Mouse (Mus musculus): ENCODE results near the gene Haus2. TPM values are rescaled to one million over a fixed set of nuclear protein-coding genes. Genes with fewer than 3 reads are reported as not detected.
A peak's percentile ranks its signal among the peaks of the same experiment; 100 is the strongest.
"Not testable (repeated sequence)": the region's sequence is repeated elsewhere in the genome, so short reads cannot be mapped to it uniquely, and the experiment has no call there.

The Haus2 gene
- polyA plus RNA-seq, 1 experiment from 2014 or later: 14.1 TPM

GRCm38 (mm10) chr2:120566886-120567797 lies 42.0 kb upstream of the Haus2 start, which contains the start of gene Snap23:
Snap23 (plus strand) TSS chr2:120567671.
- peak; percentile 98 for DNase-seq (ENCODE audit: low spot score)
- Histone ChIP-seq H3K27me3 (ENCODE audit: insufficient read depth, low read length) (no peaks in the 10 kb centered on the region), H3K9me3 (replicated peaks; ENCODE audit: low read length) (no peaks in the 10 kb centered on the region), H3K36me3 (ENCODE audit: insufficient read depth, low read length) (peaks cover 4% of the 10 kb centered on the region; the same call in 1 of the 2 replicates), H3K4me3 (replicated peaks; ENCODE audit: low read depth, low read length) (peak within 1 kb of the TSS; percentile 64), H3K4me1 (replicated peaks; ENCODE audit: insufficient read depth, low read length) (peaks cover 3% of the 10 kb centered on the region; the same call in 1 of the 2 replicates), H3K9ac (ENCODE audit: low read depth, low read length) (peak within 1 kb of the TSS; percentile 74), H3K27ac (peak within 1 kb of the TSS; percentile 90), H3K4me2 (ENCODE audit: low read length) (peak within 1 kb of the TSS; percentile 65)
- TF ChIP-seq CTCF (IDR thresholded peaks at IDR 0.05; ENCODE audit: low read depth): no peak
- WGBS: 1% methylated on average over 42 of the region's 42 CpGs
- ATAC-seq (replicated peaks; ENCODE audit: low FRiP score, low read depth): peak; percentile 96

- DNase-seq (ENCODE audit: low spot score) (no peak), ATAC-seq (replicated peaks; ENCODE audit: low FRiP score, low read depth) (peak; percentile 73)
- Histone ChIP-seq H3K9ac (ENCODE audit: low read depth, low read length) (peak overlapping the region; percentile 74), H3K36me3 (ENCODE audit: insufficient read depth, low read length) (peaks cover 4% of the 10 kb centered on the region; the same call in 1 of the 2 replicates), H3K4me2 (ENCODE audit: low read length) (peak overlapping the region; percentile 65), H3K27me3 (ENCODE audit: insufficient read depth, low read length) (no peaks in the 10 kb centered on the region), H3K9me3 (replicated peaks; ENCODE audit: low read length) (no peaks in the 10 kb centered on the region), H3K4me1 (replicated peaks; ENCODE audit: insufficient read depth, low read length) (peaks cover 3% of the 10 kb centered on the region; the same call in 1 of the 2 replicates), H3K4me3 (replicated peaks; ENCODE audit: low read depth, low read length) (peak overlapping the region; percentile 64), H3K27ac (peak overlapping the region; percentile 90)
- TF ChIP-seq CTCF (IDR thresholded peaks at IDR 0.05; ENCODE audit: low read depth): no peak
- WGBS: under 1% methylated on average over 22 of the region's 22 CpGs
Measured at GRCm38 (mm10) chr2:120567798-120568320, 41.3 kb upstream of the Haus2 start.

- peaks cover 4% of the 10 kb centered on the region; the same call in 1 of the 2 replicates for H3K36me3 ChIP-seq (ENCODE audit: insufficient read depth, low read length)
- no peak overlapping the region for H3K9ac ChIP-seq (ENCODE audit: low read depth, low read length)
- H3K4me3 ChIP-seq (replicated peaks; ENCODE audit: low read depth, low read length): no peak overlapping the region
- H3K9me3 ChIP-seq (replicated peaks; ENCODE audit: low read length): no peaks in the 10 kb centered on the region
- H3K27ac ChIP-seq: no peak overlapping the region
- H3K4me2 ChIP-seq (ENCODE audit: low read length): no peak overlapping the region
- DNase-seq (ENCODE audit: low spot score) (no peak), ATAC-seq (replicated peaks; ENCODE audit: low FRiP score, low read depth) (no peak)
- whole genome bisulfite sequencing: 88% methylated on average over 3 of the region's 3 CpGs
- no peaks in the 10 kb centered on the region for H3K27me3 ChIP-seq (ENCODE audit: insufficient read depth, low read length)
- TF ChIP-seq CTCF (IDR thresholded peaks at IDR 0.05; ENCODE audit: low read depth): no peak
- H3K4me1 ChIP-seq (replicated peaks; ENCODE audit: insufficient read depth, low read length): peaks cover 3% of the 10 kb centered on the region; the same call in 1 of the 2 replicates
Measured at GRCm38 (mm10) chr2:120571081-120571480, 38.1 kb upstream of the Haus2 start.

GRCm38 (mm10) chr2:120572161-120572560 lies 37.0 kb upstream of the Haus2 start:
- WGBS: 93% methylated on average over 3 of the region's 3 CpGs
- ATAC-seq (replicated peaks; ENCODE audit: low FRiP score, low read depth): not testable (repeated sequence)

GRCm38 (mm10) chr2:120575121-120575520 lies 34.1 kb upstream of the Haus2 start:
- Histone ChIP-seq H3K36me3 (ENCODE audit: insufficient read depth, low read length) (peaks cover 4% of the 10 kb centered on the region; the same call in 1 of the 2 replicates), H3K9ac (ENCODE audit: low read depth, low read length) (no peak overlapping the region), H3K9me3 (replicated peaks; ENCODE audit: low read length) (no peaks in the 10 kb centered on the region), H3K4me3 (replicated peaks; ENCODE audit: low read depth, low read length) (no peak overlapping the region), H3K27ac (no peak overlapping the region), H3K27me3 (ENCODE audit: insufficient read depth, low read length) (no peaks in the 10 kb centered on the region), H3K4me1 (replicated peaks; ENCODE audit: insufficient read depth, low read length) (no peaks in the 10 kb centered on the region), H3K4me2 (ENCODE audit: low read length) (no peak overlapping the region)
- whole genome bisulfite sequencing: 67% methylated on average over 3 of the region's 3 CpGs
- ATAC-seq (replicated peaks; ENCODE audit: low FRiP score, low read depth): no peak
- no peak for DNase-seq (ENCODE audit: low spot score)
- no peak for TF ChIP-seq CTCF (IDR thresholded peaks at IDR 0.05; ENCODE audit: low read depth)

More at GRCm38 (mm10) chr2:120572161-120572560, 37.0 kb upstream of the Haus2 start:
- H3K36me3 ChIP-seq (ENCODE audit: insufficient read depth, low read length); H3K27me3 ChIP-seq (ENCODE audit: insufficient read depth, low read length); DNase-seq (ENCODE audit: low spot score); H3K27ac ChIP-seq; H3K9me3 ChIP-seq (replicated peaks; ENCODE audit: low read length); H3K9ac ChIP-seq (ENCODE audit: low read depth, low read length); H3K4me2 ChIP-seq (ENCODE audit: low read length); H3K4me3 ChIP-seq (replicated peaks; ENCODE audit: low read depth, low read length); H3K4me1 ChIP-seq (replicated peaks; ENCODE audit: insufficient read depth, low read length): not testable (repeated sequence)

- ATAC-seq (replicated peaks; ENCODE audit: low FRiP score, low read depth) (no peak), DNase-seq (ENCODE audit: low spot score) (no peak)
- no peak for TF ChIP-seq CTCF (IDR thresholded peaks at IDR 0.05; ENCODE audit: low read depth)
- H3K27ac ChIP-seq: no peak overlapping the region
- no peaks in the 10 kb centered on the region for H3K27me3 ChIP-seq (ENCODE audit: insufficient read depth, low read length)
- 89% methylated on average over 2 of the region's 2 CpGs for WGBS
- H3K9me3 ChIP-seq (replicated peaks; ENCODE audit: low read length): no peaks in the 10 kb centered on the region
- peaks cover 4% of the 10 kb centered on the region; the same call in 1 of the 2 replicates for H3K36me3 ChIP-seq (ENCODE audit: insufficient read depth, low read length)
- no peak overlapping the region for H3K9ac ChIP-seq (ENCODE audit: low read depth, low read length)
- no peaks in the 10 kb centered on the region for H3K4me1 ChIP-seq (replicated peaks; ENCODE audit: insufficient read depth, low read length)
- no peak overlapping the region for H3K4me2 ChIP-seq (ENCODE audit: low read length)
- H3K4me3 ChIP-seq (replicated peaks; ENCODE audit: low read depth, low read length): no peak overlapping the region
Measured at GRCm38 (mm10) chr2:120575978-120576377, 33.2 kb upstream of the Haus2 start.
